Mouse (Mus musculus) layer of hippocampus, adult 2 months (tissue): ENCODE data around the gene Scin. TPM values are rescaled to one million over a fixed set of nuclear protein-coding genes. Genes with fewer than 3 reads are reported as not detected.
A peak's percentile ranks its signal among the peaks of the same experiment; 100 is the strongest.

Source experiments
- DNase-seq, 2 experiments: peaks; one replicate each; pipeline ENCODE4 v3.0.0; 2022; ENCODE audit warnings: low spot score in 2 of 2
- H3K27ac ChIP-seq: fragments of 200-600 bp; 2 replicates; pipeline ENCODE4 v1.8.1; 2022
- H3K4me3 ChIP-seq: fragments of 200-600 bp; 2 replicates; pipeline ENCODE4 v1.8.1; 2022; ENCODE audit warnings: mild to moderate bottlenecking
- CTCF ChIP-seq: fragments of 200-600 bp; conservative IDR thresholded peaks from 2 replicates; pipeline ENCODE4 v1.8.1; 2022; ENCODE audit warnings: antibody characterized with exemption, mild to moderate bottlenecking, moderate library complexity
- total RNA-seq, 2 experiments: library from RNA; stranded (reverse); gene quantifications; 2 replicates each; pipeline ENCODE4 v1.2.3; 2021

Scin gene
- total RNA-seq, 2 experiments from 2014 or later, result 1.7 to 2.7 TPM

- no peak for TF ChIP-seq CTCF
- Histone ChIP-seq H3K4me3 (no peak overlapping the region), H3K27ac (no peak overlapping the region)
- DNase-seq, result no peak
These were observed 5.6 kb upstream of the Scin start for GRCm38 (mm10) chr12:40139484-40140245.

- no peak for DNase-seq
- Histone ChIP-seq H3K27ac (no peak overlapping the region), H3K4me3 (no peak overlapping the region; the same call in 1 of the 2 replicates)
- no peak for TF ChIP-seq CTCF
These were observed 501 bp upstream of the Scin start for GRCm38 (mm10) chr12:40134529-40134928.

- no peak for TF ChIP-seq CTCF
- Histone ChIP-seq H3K4me3 (peak overlapping the region; percentile 49), H3K27ac (no peak overlapping the region)
- no peak for DNase-seq
These were observed 845 bp downstream of the Scin start for GRCm38 (mm10) chr12:40133194-40133572.

DNA sequence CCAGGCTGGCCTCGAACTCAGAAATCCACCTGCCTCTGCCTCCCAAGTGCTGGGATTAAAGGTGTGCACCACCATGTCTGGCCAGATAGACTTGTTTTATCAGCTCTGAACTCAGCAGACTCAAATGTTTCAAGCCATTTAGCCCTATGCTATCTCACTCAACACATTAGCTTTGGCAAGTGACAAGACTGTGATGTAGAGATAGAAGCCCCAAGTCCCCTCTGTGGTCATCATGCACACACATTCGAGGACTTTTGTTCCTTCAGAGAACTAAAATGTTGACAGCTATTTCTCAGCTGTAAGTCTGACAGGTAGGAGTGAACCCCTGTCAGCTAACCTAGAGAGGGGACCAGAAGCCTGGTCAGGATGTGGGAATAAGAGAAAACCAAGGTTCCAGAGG is 15.2 kb downstream of the Scin start:
- TF ChIP-seq CTCF, result no peak
- no peak for DNase-seq
- H3K4me3 ChIP-seq, result no peak overlapping the region
- no peak overlapping the region for H3K27ac ChIP-seq

GRCm38 (mm10) chr12:40117045-40117444 is 17.0 kb downstream of the Scin start:
- no peak for TF ChIP-seq CTCF
- DNase-seq, result no peak
- no peak overlapping the region for H3K27ac ChIP-seq
- H3K4me3 ChIP-seq, result no peak overlapping the region

DNA sequence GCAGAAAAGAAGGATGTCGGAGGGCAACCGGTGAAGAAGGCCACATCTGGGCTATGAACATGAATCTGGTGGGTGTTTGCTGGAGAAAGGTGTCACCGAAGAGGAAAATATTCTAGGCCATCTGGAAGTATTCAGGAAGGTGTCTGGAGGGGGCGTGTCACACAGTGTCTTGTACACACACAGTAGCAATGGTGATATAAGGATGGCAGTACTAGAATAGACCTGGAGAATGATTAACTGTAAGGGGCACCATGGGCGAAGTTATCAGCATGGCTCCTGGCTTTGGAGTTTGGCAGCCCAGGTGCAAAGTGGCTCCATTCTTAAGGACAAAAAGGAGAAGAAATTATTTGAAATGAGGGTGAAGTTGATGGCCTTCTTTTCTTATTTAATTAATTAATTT is 17.8 kb downstream of the Scin start:
- no peak for TF ChIP-seq CTCF
- Histone ChIP-seq H3K27ac (no peak overlapping the region), H3K4me3 (no peak overlapping the region)
- no peak for DNase-seq

DNA sequence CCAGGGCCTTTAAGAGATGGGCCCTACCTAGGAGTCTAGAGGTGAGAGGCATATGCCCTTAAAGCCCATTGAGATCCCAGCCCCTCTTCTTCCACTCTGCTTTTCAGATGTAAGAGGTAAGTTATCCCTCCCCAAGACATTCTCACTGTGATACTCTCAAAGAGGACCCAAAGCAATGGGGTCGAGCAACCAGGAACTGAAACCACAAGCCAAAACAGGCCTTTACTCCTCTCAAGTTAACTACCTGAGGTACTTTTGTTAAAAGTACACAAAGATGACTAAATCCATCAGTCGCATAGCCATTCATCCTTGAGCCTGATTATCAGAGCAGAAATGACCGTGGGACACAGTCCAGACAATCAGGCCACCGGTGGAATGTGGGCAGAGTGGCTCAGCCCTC is 19.1 kb downstream of the Scin start:
- DNase-seq, result no peak
- Histone ChIP-seq H3K4me3 (no peak overlapping the region), H3K27ac (no peak overlapping the region)
- no peak for TF ChIP-seq CTCF

DNA sequence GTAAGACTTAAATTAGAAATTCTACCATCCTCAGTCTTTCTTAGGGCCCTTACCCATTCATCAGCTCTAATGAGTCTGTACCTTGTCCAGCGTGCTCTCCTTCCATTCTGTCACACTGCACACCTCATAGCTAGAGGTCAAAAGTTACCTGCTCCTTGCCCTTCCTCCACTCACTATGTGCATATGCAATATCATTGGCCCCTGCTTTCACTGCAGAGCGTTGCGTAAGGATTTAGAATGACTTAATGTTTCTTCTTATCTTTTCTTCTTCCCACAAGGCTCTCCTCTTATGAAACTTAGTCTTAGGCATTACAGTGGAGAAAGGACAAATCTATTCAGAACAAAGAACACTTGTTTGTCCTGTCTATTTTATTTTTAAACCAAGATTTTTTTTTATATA is 20.0 kb downstream of the Scin start:
- no peak for DNase-seq
- TF ChIP-seq CTCF, result no peak
- Histone ChIP-seq H3K27ac (no peak overlapping the region), H3K4me3 (no peak overlapping the region)

GRCm38 (mm10) chr12:40113605-40114004 is 20.4 kb downstream of the Scin start:
- TF ChIP-seq CTCF, result no peak
- Histone ChIP-seq H3K27ac (no peak overlapping the region), H3K4me3 (no peak overlapping the region)
- DNase-seq, result no peak

DNA sequence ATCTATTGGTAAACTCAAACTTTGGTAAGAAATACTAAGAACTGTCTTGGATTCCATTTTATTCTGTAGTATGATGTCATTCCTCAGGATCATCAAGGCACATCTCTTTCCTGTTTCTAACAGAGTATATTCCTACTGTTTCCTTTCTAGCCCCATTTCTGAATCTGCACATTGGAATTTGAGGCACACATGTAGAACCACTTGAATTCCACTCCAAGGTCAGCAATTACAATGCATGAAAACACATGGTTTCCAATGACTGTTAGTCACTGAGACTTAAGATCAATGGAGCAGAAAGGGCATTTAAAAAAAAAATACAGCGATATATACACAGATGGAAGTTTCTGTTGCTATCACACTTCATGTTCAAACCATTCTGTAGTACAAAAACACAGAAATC is 24.8 kb downstream of the Scin start:
- no peak for TF ChIP-seq CTCF

GRCm38 (mm10) chr12:40108143-40108542 is 25.9 kb downstream of the Scin start:
- Histone ChIP-seq H3K4me3 (no peak overlapping the region), H3K27ac (no peak overlapping the region)
- no peak for TF ChIP-seq CTCF
- no peak for DNase-seq

More for the DNA sequence above, 24.8 kb downstream of the Scin start:
- no peak overlapping the region for H3K4me3 ChIP-seq
- no peak overlapping the region for H3K27ac ChIP-seq
- no peak for DNase-seq

DNA sequence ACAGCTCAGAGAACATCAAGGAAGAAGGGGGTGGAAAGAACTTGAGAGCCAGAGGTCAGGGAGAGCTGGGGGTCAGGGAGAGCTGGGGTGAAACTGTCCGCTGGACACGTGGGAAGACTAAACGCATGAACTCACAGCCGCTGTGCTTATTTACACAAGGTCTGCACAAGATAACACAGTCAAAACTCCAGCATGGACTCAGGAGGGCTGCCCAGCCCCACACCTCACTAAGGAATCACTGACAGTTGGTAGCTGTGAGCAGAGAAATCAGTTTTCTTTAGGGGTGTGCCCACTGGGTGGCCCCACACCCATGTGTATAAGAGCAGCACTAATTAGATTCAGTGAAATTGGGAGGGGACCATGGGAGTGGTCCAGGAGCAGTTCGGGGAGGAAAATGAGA is 27.2 kb downstream of the Scin start:
- TF ChIP-seq CTCF, result no peak
- Histone ChIP-seq H3K4me3 (no peak overlapping the region), H3K27ac (no peak overlapping the region)
- no peak for DNase-seq

DNA sequence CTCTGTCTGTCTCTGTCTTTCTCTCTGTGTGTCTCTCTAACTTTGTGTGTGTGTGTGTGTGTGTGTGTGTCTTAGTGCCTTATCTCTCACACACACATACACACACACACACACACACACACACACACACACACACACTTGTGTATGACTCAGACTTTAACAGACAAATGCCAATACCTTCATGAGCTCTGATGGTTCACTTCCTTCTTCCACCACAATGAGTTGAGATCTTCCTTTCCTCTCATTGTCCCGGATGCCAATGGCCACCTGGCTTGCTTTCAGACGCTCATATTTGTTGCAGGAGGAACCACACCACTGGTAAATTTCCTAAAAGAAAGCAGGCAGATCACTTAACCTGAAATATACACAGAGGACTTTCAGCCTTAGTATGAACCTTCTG is 29.3 kb downstream of the Scin start:
- Histone ChIP-seq H3K4me3 (no peak overlapping the region), H3K27ac (no peak overlapping the region)
- TF ChIP-seq CTCF, result no peak
- DNase-seq, result no peak

GRCm38 (mm10) chr12:40102359-40102758 is 31.7 kb downstream of the Scin start:
- no peak for DNase-seq
- Histone ChIP-seq H3K4me3 (no peak overlapping the region), H3K27ac (no peak overlapping the region)
- TF ChIP-seq CTCF, result no peak
